Mouse (Mus musculus): ENCODE data around the gene Fry. TPM values are rescaled to one million over a fixed set of nuclear protein-coding genes. Genes with fewer than 3 reads are reported as not detected.

Fry gene
- polyA plus RNA-seq (2012): 10.4 and 10.8 TPM in 2 replicates

GRCm38 (mm10) chr5:150118455-150119241, at the start of gene Fry:
Gene Fry (plus strand): TSS chr5:150118645.

GRCm38 (mm10) chr5:150518064-150518463, 399.6 kb downstream of the Fry start, which contains the start of gene Zar1l:
Gene Zar1l (minus strand): TSS chr5:150518164.

DNA sequence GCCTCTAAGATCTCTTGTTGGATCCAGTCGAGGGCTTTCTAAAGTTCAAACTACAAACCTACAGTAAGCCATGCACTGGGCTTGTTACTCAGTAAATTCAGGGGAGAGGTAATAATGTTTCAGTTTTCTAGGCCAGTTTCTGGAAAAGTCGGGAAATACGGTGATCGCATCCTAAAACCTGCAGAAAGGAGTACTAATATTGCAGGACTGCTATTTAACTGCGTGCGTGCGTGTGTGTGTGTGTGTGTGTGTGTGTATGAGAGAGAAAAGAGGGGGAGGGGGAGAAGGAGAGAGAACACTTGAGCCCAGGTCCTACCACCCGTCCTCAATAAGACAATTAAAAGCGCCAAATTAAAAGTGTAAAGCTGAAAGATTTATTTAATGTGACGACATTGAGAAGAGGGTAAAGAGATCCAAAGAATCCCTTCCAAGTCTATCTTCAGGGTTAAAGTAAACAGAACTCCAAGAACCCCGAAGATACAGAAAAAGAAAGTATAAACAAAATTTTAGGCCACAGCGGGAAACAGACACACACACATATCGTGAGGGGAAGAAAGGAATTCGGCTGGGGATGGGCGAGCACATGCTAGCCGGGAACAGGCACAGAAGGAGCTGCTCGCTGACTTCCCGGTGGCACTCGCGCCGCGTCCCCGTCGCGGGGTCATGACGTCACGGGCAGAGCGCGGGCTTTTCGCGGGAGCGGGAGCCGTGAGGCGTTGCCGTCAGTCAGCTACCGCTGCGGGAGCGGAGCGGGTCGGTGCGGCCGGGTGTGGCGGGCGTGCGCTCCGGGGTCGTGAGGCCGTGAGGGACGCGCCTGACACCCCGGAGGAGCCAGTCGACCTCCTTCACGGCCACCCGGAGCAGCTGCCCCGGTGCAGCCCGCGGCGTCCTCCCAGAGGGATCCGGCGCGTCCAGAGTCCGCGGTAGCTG, 403.8 kb downstream of the Fry start, which contains the start of gene Brca2:
Brca2 (plus strand) TSS at position 694 of the 930 bp plus-strand sequence.

Other genes starting within 250 kb of the Fry start
- not detected in 2 replicates for gene Rxfp2, start 100.0 kb upstream of the Fry start, polyA plus RNA-seq (2012)